Mouse (Mus musculus) embryonic fibroblast, embryonic 13.5 days (primary cell): ENCODE measurements at regions not wholly inside any gene's neighbourhood (a gene's known extent, or its start where the extent isn't known, plus 50 kb on each side); places are given as distances from the start of the nearest gene placed in this dataset.

Experiments used
- CTCF ChIP-seq: IDR thresholded peaks from 2 replicates; pipeline ENCODE4 v1.5.1; 2011; ENCODE audit warnings: mild to moderate bottlenecking, control low read depth, low read length, moderate library complexity, borderline replicate concordance; ENCODE audit not compliant: insufficient read depth
- POLR2A ChIP-seq: IDR thresholded peaks from 2 replicates; pipeline ENCODE4 v1.6.1; 2011; ENCODE audit warnings: low read depth, mild to moderate bottlenecking, control low read depth, low read length, moderate library complexity

DNA sequence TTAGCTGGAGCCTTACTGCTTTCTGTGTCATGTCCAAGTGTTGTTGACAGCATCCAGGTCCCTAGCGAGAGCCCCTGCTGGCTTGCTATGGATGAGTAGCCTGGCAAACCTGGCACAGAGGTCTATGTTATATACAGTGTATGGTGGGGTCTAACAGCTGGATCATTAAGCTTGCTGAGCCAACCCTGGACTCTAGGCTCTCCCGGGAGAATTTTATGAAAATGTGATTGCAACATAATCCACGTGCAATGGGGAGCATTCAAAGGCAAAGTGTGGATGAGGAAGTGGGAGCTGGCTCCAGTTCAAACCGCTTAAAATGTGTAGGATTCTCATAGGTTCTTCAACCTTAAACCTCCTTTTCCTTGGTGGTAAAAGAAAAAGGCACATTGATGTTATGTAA lies 427.7 kb upstream of the Gm10131 start:
- no peak for TF ChIP-seq CTCF
- TF ChIP-seq POLR2A, result no peak
